Mouse (Mus musculus) kidney, adult 9 months (tissue): ENCODE results near the gene Prdm16.

Source experiments
- DNase-seq: peaks from one replicate; pipeline ENCODE4 v3.0.0; 2022

The Prdm16 gene

DNA sequence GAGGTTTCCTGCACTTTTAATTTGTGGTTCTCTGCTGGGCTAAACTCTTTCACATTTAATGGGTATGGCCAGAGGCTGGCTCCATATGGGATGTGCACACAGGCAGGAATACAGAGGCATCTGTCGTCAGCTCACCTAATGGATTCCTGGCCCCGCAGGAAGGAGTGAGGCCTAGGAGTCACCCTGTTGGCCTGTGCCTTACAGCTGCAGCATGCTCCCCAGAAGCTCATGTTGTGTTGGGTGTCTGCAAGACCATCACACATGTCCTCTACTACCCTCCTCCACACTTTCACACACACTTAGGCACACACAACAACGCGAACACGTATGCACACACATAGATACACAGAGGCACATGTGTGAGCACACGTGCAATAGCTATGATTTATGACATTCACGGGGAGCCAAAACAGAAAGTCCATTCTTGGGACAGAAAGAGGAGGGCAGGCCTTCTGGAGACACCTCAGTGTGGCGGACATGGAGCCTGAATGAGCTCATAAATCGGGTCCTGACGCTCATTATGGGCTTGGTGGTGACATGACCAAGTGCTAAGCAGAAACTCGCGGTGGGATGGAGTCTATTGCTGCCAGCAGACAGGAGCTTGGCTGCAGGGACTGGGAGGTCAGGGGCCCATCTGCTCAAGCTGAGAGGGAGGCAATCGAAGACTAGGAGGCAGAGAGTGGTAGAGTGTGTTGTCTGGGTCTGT lies 265.0 kb downstream of the Prdm16 start:
- no peak for DNase-seq

DNA sequence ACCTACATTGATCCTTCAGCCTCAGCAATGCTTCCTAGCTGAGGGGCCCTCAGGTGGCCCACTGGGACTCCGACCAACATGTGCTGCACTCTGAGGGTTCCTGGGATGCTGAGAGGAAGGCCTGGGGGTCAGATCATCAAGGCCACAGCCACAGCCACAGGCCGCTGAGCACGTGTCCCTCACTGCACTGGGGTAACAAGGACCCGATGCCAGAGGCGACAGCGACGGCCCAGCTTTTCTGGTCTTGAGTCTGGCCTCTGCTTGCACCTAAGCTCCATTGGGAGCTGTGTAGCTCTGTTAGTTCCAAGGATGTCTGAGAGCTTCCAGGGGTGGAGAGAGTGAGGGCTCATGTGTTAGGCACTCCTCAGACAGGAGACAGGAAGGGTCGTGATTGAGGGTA lies 265.8 kb downstream of the Prdm16 start:
- DNase-seq: no peak

DNA sequence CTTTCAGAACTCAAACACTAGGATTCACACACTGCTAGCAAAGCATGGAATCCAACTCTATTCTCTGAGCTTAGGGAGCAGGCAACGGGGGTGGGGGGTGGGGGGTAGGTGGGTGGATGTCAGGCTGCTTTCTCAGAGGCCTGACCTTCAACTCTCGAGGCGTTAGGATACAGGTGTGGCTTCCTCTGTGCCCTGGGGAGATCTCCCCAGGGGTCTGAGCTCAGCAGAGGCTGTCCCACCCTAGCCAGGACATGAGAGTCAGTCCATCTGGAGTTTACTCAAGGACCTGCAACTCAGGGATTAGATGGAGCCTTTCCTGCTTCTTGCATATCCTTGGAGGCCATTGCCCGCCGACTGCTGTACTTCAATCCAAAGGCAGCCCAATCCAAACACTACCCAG lies 267.6 kb downstream of the Prdm16 start:
- DNase-seq: no peak

DNA sequence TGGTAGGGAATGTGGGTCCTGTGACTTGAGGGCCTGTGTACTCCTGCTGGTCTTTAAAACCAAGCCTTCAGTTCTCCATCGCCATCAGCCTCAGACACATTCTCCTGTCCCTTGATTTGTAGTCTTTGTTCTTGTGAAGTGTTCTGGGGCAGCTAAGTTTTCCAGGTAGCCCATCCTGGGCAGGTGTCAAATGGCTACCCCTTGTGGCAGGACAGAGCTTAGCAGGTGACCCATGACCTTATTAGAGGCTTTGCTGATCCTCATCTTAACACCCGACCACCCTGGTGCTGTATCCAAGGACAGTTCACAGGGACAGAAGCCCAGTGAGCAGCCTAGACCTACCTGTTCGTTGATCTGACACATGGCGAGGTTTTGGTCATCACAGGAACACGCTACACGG lies 269.8 kb downstream of the Prdm16 start:
- no peak for DNase-seq

DNA sequence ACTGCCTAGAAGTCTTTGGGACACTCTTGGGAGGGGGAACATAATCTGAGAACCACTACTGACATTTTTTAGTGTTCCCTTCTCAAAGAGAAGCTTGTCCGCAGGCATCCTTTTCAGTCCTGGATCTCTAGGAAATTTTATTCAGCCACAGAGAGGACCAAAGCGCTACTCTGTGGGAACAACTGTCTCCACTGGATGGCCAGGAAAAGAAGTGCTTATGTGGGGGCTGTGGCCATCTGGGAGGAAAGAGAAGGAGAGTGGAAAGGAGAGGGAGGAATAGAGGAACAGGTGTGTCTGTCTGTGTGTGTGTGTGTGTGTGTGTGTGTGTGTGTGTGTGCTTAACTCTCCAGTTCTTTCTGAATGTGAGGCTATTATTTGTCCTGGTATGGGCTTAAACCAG lies 271.9 kb downstream of the Prdm16 start:
- no peak for DNase-seq

DNA sequence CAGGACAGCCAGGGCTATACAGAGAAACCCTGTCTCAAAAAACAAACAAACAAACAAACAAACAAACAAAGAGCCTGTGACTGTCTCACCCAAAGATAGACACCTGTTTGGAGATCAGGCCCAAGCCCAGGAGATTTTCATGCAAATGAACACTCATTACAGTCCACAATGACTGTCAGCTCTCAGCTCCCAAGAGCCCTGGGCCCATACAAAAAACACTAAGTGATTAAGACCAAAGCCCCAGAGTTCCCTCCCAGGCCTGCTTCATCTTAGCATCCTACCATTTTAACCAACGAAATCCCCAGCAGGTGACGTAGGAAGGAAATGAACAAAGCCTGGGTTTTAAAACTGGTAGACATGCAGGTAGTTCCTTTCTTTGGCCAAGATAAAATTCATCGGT lies 275.8 kb downstream of the Prdm16 start:
- no peak for DNase-seq

DNA sequence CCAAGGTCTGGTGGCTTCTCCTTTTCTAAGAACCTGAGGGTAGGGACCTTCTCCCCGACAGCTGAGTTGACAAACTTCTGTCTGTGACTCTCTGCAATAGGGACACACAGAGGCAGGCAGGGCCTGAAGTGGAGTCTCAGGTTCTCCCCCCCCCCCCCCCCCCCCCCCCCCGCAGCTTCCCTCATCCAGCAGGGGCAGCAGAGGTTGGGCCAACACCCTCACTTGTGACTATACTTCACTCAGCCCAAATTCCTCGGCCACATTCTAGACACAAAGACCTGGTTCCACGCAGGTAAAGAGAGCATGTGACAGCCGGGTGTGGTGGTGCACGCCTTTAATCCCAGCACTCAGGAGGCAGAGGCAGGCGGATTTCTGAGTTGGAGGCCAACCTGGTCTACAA lies 276.2 kb downstream of the Prdm16 start:
- DNase-seq: no peak

DNA sequence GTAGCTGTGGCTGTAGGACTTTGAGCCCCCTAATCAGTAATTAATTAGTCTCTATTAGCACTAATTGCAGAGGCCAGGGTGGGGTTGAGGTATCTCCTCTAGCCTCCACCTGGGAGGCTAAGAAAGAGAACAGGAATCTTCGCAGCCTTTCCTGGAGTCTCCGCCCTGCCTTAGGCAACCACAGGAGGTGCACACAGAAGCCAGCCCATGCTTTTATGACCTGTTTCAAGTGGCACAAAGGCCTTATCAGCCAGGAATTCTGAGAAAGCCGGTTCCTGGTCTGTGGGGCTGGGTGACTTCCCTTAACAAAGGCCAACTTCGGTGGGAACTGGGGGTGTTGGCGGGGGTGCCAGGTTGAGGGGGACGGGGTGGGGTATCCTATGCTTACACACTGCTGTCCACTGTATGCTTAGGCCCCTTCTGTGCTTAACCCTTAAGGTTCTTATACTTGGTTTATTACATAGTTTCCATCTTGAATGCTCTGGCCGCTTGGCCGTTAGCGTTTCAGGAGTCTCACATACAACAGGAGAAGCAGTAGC lies 276.8 kb downstream of the Prdm16 start:
- no peak for DNase-seq

DNA sequence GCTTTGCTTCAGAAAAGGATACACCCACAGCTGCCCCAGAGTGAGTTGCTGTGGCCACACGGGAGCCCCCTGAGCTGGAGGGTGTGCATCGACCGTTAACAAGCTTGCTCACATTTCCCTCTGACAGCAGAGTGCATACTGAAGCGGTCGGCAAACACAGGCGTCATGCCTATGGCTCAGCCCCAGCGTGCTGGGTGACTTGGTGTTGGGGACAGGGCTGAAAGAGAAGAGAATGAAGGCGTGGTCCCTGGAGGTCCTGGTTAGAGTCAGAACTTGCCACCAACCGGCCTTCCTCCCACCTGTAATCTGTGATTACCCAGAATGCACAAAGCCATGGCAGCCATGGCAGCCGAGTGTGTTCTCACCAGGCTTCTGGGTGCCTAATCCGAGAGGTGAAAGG lies 277.9 kb downstream of the Prdm16 start:
- DNase-seq: no peak

DNA sequence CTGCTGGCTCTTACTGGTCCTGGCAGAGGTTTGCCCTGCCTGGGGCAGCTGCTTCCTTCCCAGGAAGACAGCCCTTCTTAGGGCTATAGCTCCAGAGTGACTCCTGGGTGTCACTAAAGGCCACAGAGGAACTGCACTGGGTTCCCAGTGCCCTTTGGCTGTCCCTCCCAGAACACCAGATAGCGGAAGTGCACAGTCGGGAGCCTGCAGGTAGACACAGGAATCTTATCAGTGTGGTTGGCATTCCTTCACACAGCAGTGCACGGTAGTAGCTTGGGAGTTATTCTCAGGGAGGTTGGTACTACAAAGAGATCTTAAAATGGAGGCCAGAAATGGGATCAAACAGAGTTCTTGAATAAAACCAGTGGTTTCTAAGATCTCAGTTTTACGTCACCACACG lies 278.3 kb downstream of the Prdm16 start:
- DNase-seq: no peak

DNA sequence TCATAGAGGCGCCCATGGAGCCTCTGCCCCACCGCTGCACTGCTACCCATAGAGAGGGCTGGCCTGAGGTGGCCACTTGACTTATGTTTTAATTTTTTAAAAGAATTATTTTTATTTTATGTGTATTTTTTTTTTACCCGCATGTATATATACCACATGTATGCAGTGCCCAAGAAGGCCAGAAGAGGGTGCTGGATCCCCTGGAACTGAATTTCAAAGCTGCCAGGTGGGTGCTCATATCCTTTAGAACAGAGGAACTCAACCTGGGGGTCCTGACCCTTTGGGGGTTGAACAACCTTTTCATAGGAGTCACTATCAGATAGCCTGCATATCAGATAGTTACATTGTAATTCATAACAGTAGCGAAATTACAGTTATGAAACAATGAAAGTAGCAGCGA lies 281.3 kb downstream of the Prdm16 start:
- no peak for DNase-seq

DNA sequence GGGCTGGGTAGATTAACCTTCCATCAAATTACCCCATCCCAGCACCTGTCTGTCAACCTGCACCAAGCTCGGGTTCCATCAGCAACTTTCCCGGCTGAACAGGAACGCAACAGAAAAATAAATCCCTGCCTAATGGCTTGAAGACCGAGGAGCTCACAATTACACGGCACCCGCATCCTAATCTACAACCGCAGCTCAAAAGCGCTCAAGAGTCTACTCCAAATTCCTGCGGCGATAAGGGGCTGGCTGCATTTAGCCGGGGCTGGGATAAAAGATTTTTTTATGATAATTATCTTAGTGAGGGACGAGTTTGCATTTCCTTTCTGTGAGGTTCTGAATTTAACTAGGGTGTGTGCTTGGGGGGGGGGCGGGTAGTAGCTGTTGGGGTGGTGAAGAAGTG lies 284.4 kb downstream of the Prdm16 start:
- DNase-seq: no peak

DNA sequence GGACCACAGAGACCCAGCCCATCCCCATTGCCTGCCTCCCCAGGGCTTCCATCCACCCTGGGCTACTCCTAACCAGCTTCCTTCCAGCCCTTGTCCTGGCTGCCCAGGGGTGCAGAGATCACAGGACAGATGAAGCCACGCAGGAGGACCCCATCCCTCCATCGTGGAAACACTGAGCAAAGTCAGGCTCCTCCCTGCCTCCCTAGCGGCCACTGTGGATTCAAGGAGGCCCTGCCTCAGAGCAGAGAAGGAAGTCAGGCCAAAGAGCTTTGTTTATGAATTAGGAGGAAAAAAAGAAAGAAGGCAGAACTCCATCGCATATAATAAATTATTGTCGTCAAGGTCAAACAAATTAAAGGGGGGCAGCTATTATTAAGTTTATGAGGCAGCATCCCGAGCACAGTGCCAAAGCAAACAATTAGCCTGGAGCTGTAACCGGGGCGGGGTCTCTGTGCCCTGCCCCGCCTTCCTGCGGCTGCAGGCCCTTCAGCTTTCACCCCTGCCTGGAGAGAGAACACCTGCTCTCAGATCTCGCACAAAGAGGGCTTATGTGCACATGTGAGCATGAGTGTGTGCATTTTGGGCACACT lies 288.4 kb downstream of the Prdm16 start:
- DNase-seq: peak; percentile 37

DNA sequence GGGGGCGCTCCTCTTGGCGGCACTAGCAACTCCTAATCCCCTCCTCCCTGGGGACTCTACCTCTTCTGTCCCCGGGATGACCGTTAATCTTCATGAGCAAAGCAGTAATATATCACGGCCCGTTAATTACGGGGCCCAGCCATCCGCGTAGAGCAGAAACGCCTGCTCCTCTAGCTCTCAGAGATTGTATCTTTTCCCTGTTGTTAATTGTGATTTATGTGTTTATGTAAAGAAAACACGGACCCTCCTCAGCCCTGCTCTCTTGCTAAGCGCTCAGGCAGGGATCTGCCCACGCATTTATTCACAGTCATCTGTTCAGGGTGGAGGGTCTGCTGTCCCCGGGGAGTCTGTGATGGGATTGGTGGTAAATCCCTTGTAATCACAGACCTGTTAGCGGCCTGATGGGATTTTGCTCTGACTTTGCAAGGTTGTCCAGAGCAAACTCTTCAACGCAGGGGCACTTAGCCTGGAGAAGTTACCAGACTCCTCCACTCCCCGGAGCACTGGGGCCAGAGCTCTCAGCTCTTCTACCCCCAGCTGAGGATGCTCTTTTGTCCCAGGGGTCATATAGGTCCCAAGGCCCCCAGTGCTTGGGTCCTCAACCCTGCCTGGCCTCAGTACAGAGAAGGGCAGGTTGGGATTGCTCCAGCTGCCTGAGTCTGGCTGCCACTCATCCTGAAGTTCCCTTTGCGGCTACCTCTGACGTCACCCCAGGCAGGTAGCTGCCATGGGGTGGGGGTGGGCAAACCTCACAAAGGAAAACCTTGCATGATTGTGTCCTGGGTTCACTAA lies 289.7 kb downstream of the Prdm16 start:
- DNase-seq: no peak

DNA sequence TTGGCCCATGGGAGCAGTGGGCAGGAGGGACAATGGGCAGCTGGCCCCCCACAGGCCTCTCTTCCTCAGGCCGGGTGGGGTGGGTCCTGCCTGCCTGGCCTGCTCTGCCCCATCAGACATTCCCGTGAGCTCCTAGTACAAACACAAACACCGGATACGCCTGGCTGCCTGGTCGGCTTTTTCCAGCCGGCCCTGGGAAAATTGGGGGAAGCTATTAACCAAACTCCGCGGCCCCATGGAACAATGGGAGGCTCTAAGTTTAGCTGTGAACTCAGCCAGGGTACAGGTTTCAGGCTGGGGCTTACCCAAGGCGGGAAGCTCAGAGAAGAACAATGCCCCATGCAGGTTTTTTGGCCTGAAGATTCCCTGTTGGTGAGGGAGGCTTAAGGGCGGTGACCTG lies 300.0 kb downstream of the Prdm16 start:
- DNase-seq: peak; percentile 35

DNA sequence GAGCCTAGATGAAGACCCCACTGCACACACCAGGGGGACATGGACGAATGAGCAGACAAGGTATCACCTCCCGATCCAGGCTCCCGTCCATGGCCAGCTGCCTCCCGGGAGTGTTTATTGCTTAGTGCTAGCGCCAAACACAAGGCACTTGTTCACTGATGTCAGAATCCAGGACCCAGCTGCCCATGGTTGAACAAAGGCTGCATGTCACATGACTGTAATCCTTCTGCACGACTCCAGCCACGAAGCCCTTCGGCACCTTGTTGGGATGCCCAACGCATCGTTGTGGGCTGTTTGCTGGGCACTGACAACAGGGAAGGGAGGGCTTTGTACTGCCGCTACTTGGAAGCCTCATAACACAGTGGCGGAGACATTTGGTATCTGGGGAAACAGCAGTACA lies 300.9 kb downstream of the Prdm16 start, which contains the start of gene B230104I21Rik:
Gene B230104I21Rik (plus strand): TSS at position 367 of the 400 bp plus-strand sequence.
- no peak for DNase-seq

DNA sequence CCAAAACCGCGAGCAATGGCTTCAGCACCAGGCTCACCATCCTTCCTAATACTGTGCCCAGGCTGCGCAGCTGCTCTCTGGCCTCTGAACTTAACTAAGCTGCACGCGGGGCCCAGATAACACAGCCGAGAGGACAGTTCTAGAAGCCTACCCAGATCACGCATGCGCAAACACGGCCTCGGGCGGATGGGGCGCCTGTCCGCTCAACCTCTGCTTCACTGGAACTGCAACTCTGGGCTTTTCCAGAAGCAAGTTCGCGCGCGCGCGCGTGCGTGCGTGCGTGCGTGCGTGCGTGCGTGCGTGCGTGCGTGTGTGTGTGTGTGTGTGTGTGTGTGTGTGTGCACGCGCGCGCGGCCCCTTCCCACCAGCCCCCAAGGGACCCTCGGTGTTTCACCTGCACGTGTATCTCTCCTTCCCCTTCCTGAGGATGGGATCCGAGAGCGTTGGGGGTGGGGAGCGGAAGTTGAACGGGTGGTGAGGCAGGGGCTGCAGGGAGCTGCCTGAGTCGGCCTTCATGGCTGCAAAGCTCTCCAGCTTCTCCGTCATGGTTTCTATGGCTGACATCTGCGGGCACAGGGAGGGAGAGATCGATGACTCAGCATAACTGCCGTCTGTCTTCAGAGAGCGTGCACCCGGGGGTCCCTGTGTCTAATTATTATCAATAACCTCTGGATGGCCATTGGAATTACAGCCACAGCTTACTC lies 301.8 kb downstream of the Prdm16 start:
- DNase-seq: no peak

DNA sequence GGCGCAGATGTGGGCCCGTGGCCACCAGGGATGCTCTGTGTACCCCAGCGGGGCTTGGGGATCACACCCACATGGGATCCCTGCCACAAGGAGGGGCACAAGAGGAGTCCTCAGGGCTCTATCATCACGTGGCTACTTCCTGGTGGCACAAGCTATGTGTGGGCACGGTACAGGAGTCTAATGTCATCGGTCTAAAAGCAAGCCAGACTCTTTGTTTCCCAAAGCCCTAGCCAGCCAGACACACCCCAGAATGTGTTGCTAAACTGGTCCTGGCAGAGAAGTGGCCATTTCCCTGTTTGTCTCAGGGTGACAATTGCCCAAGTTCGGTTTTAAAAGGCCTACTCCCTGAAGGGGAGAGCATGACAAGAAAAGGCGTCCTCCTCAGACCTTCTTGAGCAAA lies 303.4 kb downstream of the Prdm16 start:
- DNase-seq: no peak

DNA sequence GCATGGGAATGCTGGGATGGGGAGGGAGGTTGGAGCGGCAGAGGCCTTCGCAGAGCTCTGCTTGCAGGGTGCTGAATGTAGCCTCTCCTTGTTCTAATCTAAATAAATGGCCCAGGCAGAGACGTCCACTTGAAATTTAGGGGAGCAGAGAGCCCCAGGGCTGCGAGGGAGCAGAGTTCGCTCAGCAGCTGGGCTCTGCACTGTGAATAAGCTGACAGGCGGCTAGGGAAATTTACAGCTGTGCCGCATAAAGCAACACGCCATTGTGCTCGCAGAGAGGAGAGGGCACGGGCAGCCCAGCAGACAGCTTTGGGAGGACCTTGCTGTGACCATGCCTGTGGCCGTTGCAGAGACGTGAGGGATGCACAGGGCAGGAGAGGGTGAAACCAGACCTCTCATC lies 305.4 kb downstream of the Prdm16 start:
- DNase-seq: no peak

DNA sequence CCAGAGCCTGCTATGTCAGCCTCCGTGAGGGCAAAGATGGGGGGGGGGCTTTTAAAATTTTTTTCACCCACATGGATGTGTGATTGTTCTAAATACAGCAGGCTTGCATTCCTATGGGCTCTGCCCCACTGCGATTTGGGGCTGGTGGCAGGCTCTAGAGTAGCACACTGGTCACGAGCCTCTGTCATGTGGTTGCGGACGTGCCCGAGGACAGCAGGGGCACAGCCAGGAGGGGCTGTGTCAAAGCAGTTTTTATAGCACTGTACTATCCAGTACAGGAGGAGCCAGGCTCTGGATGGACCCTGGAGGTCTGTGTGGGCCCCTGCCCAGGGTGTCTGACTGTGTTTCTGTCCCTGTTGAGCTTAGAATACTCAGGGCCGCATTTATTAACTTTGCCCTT lies 306.7 kb downstream of the Prdm16 start:
- DNase-seq: no peak

DNA sequence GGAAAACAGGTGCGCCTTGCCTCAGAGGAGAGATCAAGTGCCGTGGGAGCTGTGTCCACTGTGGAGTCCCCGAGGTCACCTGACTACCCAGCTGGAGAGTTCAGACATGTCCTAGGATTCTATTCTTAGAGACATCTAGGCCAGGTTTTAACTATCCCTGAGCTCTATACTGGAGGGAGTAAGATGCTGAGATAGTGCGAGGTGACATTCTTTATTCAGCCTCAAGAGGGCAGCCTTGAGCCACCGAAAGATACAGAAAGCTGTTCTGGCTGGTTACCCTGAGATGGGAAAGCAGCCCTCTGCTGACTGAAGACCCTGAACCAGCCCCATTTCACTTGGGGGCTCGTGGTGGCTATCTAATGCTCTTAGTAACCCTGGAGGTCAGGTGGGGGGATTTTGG lies 307.8 kb downstream of the Prdm16 start:
- DNase-seq: peak; percentile 81

DNA sequence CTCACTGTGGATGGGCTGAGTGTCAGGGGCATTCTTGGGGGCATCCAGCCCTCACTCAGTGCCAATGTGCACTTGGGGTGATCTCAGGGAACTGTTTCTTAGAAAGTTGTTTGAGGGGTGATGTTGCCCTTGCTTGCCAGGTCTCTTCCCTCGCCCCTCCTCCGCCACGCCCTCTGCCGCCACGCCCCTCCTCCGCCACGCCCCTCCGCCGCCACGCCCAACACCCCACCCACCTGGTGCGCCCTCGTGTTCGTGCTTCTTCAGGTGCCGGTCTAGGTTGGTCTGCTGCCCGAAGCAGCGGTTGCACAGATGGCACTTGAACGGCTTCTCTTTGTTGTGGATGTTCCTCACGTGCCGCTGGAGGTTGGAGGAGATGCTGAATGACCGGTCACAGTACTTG lies 308.2 kb downstream of the Prdm16 start:
- DNase-seq: no peak

DNA sequence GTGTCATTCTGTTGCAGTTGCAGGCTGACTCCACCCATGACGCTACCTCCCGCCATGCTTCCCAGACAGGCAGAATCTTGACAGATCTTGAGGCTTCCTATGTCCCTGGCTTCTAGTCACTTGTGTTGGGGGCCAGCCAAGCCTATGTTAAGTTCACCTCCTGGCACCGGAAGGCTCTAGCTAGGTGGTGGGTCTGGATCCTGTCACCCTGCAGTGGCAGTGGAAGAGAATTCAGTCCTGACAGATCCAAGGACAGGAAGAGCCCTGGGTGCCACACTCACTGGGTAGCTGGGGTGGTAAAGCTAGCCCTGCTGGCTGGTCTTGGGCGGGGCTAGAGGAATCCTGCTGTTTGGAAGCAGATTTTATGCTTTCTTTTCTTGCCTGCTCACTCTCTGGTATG lies 311.3 kb downstream of the Prdm16 start:
- DNase-seq: no peak
